Mouse (Mus musculus) C2C12 (cell line): ENCODE results near the gene 5730522E02Rik.

Source experiments
- CEBPB ChIP-seq: IDR thresholded peaks from one replicate; pipeline ENCODE4 v1.6.1; 2011; ENCODE audit warnings: low read depth, mild to moderate bottlenecking, control low read depth, moderate library complexity
- CTCF ChIP-seq: IDR thresholded peaks from one replicate; pipeline ENCODE4 v1.5.1; 2011; ENCODE audit not compliant: control insufficient read depth, insufficient read depth, insufficient read length
- MAX ChIP-seq: IDR thresholded peaks from one replicate; pipeline ENCODE4 v1.6.1; 2011; ENCODE audit warnings: mild to moderate bottlenecking, control low read depth
- MYOD1 ChIP-seq: IDR thresholded peaks from one replicate; pipeline ENCODE4 v1.6.1; 2011; ENCODE audit warnings: low read depth; ENCODE audit not compliant: control insufficient read depth, insufficient read length
- USF1 ChIP-seq: IDR thresholded peaks from one replicate; pipeline ENCODE4 v1.6.1; 2011; ENCODE audit warnings: low read depth, mild to moderate bottlenecking, control low read depth, moderate library complexity

DNA sequence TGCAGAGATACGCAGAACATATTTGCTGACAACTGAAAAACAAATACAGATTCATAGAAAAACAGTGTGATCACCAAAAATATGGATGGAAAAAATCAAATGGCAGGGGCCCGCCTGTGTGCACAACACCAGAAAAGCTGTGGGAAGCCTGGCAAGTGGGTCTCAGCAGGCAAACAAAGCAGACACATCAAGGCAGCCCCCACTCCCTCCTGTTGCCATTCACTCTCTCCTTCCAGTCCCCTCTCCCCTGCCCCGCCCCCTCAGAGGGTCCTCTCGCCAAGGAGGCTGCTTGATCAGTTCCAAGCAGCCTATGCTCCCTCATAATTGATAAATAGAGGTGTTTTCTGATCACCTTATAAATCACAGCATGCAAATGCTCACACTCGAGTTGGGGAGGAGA lies 357.5 kb downstream of the 5730522E02Rik start:
- TF ChIP-seq CTCF (no peak), MYOD1 (no peak), CEBPB (no peak), MAX (no peak), USF1 (no peak)
